Mouse (Mus musculus) naive thymus-derived CD4-positive, alpha-beta T cell, adult 2 months (primary cell): Measurements from ENCODE around the gene Ntmt1.

Experiments used
- DNase-seq: peaks from one replicate; pipeline ENCODE4 v3.0.0-alpha.2; 2011; ENCODE audit warnings: low read depth

Gene Ntmt1

DNA sequence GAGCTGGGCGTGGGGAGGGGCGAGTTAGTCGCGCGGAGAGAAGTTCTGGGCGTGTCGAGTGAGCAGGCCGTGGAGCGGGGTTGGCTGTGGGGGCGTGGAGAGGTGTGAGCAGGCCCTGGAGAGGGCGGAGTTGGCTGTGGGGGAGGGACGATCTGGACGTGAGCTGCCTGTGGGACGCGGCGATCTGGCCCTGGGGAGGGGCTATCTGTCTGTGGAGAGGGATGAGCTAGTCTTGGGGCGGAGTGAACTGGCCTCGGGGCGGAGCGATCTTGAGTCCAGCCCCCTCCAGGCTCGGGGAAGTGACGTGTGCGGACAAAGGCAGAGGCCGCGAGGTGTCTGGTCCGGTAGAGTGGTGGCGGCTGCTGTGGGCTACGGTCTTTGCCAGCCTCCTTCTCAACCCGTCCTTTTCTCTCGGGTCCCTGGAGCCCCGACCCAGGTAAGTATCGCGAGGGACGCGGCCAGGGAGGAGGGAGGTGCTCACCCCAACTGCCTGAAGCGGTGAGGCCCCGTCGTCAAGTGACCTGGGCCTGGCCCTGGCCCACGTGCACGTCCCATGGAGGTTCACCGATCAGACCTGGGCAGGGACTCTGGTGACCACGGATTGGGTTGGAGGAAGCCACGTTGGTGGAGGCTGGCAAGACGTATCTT, at the start of gene Ntmt1:
TSS of gene Ntmt1 (plus strand) at position 179 of the 648 bp plus-strand sequence.
- peak; percentile 99 for DNase-seq

- DNase-seq, result no peak
Observed at GRCm38 (mm10) chr2:30758341-30759087, 49.1 kb upstream of the Ntmt1 start.

DNA sequence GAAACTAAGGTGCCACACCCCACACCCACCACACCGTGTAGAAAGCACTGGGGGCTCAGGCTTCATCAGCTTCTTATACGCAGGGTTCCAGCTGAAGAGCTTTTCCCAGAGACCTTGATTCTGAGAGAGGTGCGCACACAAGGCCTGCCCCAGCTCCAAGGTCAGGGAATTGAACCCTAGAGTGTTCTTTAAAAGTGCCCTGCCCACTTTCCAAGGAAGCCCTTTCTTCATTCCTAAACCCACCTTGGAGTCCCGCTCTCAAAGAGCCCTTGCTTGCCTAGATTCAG, 48.6 kb upstream of the Ntmt1 start:
- no peak for DNase-seq

DNA sequence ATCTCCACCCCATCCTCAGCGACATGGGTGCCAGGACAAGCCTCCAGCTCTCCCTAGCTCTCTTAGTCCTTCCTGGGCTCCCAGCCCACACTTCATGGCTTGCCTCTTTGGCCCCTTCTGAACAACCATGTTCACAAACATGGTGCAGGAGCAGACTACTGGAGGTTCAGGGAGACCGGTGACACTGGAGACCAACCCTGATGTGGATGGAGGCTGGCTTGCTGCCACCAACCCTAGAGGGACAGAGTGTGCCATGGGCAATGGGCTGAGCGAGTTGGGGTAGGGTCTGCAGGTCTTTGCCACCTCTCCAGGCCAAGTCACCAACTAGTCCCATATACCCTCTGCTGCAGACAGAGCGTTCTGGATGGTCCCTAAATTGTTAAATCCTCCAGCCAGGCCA, 48.2 kb upstream of the Ntmt1 start:
- DNase-seq, result no peak

DNA sequence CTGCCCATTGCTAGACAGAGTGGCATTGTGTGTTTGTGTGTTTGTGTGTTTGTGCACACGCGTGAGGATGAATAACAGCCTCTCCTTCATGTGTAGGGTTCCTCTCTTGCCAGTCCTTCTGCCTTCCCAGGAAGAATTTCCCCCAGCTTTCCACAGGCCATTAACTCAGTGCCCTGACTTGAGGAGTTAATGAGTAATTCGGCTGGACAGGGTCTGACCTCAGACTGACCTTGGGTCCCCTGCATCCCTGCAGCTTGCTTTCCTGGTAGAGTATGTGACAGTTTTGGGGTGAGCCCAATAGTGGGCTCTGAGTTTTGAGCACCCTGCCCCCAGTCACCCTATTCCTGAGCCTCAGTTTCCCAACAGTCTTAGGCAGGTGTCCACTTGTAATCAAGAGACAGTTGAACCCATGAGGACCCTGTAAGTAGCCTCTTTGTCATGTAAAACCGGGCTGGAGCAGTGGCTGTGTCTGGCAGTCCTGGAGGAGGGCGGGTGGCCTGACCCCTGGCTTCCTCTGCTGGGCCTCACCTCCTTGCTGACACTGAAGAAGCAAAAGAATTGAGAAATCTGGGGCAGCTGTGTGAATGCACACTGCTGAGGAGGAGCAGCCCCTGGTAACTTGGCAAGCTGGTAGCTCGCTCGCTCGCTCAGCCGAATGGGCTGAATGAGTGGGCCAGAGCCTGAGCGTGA, 47.6 kb upstream of the Ntmt1 start:
- no peak for DNase-seq

GRCm38 (mm10) chr2:30760706-30761105, 46.9 kb upstream of the Ntmt1 start:
- no peak for DNase-seq

- DNase-seq, result no peak
Observed at GRCm38 (mm10) chr2:30766446-30766845, 41.2 kb upstream of the Ntmt1 start.

DNA sequence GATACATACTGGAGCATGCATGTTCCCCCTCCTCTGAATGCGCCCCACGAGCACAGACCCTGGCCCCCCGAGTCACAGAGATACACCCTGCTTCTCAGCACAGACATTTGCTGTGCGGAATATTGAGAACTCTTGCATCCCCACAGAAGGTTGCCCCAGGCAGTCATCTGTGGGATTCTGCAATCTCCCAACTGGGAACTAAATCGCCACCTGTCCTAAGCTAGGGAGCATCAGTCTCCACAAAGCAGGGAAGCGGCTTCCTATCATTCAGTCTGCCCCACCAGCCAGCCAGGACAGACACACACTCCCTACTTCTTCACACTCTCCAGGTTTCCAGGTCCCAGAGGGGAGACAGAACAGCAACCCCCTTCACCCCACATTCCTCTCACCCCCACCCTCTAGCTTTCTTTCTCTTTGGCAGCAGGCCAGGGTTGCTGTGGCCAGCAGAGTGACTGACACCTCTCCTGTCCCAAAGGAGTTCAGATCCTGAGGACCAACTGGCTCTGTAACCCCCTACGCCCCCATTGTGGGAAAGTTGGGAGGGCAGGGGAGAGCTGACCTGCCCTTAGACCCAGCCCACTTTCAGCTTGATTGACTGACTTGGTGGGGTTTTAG, 39.9 kb upstream of the Ntmt1 start:
- DNase-seq, result no peak

GRCm38 (mm10) chr2:30768529-30768928, 39.1 kb upstream of the Ntmt1 start:
- DNase-seq, result no peak

DNA sequence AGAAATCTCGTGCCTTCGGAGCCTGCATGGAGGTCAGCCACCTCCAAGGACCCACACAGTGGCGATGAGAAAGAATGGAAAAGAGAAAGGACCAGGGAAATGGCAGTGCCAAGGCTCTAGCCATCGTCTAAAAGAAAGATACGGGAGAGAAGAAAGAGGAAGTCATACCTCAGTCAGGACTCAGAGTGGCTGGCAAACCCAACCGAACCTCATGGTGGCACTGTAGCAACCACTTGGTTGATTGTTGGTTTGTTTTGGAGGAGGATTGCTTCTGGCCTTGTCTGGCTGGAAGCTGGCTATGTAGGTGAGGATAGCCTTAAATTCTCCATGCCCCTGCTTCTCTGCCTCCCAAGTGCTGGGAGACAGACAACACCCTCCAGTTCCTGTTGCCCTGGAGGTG, 38.4 kb upstream of the Ntmt1 start:
- DNase-seq, result peak; percentile 31

DNA sequence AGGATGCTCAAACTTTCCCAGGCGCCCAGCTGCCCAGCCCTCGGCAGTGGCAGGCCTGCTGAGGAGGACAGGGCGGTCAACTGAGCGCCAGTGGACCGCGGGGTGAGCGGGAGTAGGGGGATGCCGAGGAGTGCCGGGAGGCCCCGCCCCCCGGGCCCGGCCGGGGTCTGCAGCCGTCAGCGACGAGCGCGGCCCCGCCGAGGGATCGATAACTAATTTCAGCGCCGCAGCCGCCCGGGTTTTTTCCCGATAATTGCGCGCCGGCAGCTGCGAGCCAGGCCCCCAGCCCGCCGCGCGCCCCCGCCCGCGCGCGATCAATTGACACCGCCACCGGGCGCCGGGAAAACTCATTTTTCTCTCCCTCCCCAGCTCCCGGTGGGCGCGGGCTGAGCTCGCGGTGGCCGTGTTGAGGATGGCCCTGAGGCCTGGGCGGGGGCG, 36.2 kb upstream of the Ntmt1 start:
- DNase-seq, result no peak

DNA sequence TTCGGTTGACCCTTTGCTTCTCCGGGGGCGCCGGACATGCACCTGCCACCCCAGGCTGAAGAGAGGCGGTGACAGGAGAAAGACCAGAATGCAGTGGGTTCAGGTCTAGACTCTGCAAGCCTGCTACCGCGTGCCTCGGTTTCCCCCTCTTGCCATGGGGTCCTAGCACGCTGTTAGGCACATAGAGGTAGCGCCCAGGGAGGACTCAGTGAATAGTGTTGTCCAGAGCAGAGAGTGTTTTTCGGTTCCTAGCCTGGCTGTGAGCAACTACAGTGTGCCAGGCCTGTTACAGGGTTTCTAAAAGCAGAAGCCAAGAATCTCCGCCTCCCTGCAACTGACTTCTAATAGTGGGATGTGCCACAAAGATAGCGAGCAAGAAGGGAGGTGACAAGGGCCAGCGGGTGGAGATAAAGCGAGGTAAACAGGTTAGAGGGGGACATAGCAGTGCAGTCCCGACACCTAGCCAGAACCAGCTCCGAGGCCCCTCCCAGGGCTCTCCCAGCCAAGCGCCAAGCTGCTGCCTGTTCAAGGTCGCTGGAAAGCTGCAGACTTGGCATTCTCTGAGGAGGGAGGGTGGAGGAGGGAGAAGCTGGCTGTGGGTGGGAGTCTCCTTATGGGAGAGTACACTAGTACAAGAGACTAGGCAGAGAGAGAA, 35.7 kb upstream of the Ntmt1 start:
- DNase-seq, result peak; percentile 35

- no peak for DNase-seq
Observed at GRCm38 (mm10) chr2:30772581-30773312, 34.9 kb upstream of the Ntmt1 start.

DNA sequence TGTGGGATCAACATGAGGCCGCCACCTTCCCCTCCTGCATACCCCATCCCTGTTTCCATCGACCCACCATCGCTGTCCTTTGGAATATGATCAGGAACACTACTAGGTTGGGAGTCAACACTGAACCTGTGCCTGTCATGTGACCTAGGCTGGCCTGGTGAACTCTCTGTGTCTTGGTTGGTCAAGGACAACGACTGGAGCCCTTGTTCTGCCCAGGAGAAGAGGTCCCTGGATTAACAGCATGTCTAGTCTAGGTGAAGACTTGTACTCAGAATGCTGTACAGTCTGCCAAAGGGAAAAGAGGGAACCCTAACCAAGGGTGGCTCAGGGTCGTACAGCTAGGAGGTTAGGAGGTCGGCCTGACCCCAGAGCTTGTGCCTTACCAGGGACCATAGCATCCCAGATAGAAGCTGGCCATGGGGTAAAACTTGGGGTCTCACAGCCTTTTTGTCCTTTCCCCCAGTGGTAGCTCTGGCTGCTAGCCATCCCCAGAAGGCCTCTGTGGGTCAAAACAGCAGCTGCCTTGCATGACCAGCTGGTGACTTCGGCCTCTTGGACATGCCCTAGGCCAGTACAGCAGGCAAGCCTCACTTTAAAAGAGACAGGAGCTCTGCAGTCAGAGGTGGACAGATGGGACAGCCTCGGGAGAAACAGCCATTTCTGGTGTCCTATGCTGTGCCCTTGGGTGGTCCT, 34.2 kb upstream of the Ntmt1 start:
- DNase-seq, result no peak

GRCm38 (mm10) chr2:30775955-30776354, 31.7 kb upstream of the Ntmt1 start:
- peak; percentile 42 for DNase-seq

- no peak for DNase-seq
Observed at GRCm38 (mm10) chr2:30777266-30777665, 30.4 kb upstream of the Ntmt1 start.

GRCm38 (mm10) chr2:30778235-30778634, 29.4 kb upstream of the Ntmt1 start:
- no peak for DNase-seq

DNA sequence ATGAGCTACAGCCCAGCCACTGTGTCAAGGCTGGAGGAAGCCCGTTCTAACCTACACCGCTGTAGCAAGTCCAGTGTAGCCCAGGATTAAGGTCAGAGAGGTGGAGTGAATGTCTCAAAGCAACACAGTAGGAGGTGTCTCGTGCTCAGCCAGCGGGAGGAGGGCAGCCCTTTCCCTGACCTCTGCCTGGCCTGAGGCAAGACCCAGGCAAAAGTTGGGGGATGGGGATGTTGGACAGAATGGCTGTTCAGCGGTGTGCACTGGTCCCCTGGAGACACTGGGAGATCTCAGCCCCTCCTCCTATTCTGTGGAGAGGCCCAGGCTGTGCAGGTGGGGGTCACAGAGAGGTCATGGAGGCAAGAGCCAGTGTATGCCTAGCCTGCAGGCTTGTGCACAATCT, 28.4 kb upstream of the Ntmt1 start:
- DNase-seq, result no peak

DNA sequence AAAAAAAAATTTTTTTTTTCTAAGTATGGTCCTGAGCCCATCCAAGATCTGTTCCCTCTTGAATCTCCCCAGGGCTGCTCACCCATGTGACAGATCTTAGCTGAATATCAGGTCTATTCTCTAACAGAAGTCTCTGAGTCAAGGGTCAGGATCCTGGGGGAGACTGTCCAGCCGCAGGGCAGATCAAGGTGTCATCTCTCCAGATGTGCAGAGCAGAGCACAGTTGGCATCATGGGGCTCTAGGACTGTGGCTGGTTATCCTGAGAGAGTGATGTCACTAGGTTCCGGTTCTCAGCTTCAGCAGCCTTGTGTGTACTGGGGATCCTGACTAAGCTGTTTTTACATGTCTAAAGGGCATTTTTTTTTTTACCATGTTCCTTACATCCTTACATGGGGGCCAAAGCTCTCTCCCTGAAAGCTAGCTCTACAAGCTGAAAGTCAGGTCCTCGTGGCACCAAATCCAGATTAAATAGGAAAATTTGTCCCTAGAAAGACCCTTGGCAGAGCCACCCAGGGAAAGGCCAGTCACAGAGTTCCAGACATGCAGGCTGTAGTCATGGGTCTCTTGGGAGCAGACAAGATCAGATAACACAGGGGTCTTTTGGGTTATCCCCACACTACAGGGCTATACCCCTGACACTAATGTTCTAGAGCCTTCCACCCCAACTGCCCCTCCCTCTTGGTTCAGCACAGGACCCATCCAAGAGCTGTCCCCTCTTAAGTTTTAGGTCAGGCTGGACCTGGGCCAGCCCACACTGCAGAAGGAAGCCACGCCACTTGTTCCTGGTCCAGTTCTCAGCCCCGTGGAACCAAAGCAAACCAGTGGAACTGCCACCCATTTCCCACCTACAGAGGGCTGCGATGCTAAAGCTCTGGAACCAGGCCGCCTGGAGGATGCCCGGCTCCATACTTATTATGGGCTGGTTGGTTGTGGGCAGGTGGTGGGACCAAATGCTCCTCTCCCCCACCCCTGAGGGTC, 25.0 kb upstream of the Ntmt1 start:
- DNase-seq, result no peak

GRCm38 (mm10) chr2:30783346-30783745, 24.3 kb upstream of the Ntmt1 start:
- DNase-seq, result peak; percentile 43
